Mouse (Mus musculus): ENCODE measurements around the gene Hsp90aa1. TPM values are rescaled to one million over a fixed set of nuclear protein-coding genes. Genes with fewer than 3 reads are reported as not detected.
"Not testable (repeated sequence)": the region's sequence is repeated elsewhere in the genome, so short reads cannot be mapped to it uniquely, and the experiment has no call there.

Hsp90aa1 gene
- polyA plus RNA-seq (2012; rRNA removed) = 101 and 113 TPM in 2 replicates

DNA sequence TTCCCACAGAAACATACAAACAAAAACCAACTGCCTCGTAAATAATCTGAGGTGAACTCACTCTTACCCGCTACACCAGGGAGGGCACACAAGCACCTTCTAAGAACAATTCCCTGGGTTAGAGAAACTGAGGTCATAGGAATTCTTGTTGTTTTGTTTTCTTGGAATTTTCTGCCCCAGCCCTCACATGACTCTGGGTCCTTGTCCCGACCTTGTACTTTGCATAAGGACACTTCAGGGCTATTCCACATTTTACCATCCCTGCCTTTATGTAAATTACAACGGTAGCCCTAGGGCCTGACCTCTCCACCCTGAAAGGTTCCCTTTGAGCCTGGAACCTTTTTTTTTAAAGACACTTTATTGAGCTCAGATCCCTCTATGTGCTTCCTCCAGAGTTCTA, at the start of gene Hsp90aa1:
Hsp90aa1 (minus strand) TSS at position 173 of the 400 bp plus-strand sequence.
- DNase-seq (ENCODE audit: low read depth) = no peak

DNA sequence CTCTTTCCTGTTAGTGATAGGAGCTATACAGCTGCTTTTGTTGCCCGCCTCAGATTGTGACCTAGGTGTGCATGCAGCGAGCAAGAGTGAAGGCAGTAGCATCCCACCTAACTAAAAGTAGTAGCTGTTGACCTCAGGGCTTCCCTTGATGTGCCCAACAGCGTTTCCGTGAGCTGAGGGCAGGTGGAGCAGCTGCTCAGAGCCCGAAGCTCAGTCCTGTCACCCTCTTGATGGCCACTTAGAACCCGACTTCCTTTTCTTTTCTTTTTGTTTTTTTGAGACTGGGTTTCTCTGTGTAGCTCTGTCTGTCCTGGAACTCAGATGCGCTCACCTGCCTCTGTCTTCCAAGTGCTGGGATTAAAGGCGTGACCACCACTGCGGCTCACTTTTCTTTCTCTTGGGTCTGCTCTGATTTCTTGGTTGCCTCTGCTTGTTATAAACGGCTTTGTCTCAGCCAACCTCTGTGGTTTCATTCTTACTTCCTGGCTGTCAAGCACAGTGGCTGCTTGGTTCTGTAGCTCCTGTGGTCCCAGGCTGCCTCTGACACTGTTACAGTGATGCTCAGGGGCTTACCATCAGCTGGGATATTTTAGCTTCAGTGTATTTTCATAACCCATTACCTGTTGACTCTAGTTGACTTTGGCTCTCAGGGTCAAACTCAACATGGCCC, 48.4 kb upstream of the Hsp90aa1 start:
- DNase-seq (ENCODE audit: low read depth) = no peak

DNA sequence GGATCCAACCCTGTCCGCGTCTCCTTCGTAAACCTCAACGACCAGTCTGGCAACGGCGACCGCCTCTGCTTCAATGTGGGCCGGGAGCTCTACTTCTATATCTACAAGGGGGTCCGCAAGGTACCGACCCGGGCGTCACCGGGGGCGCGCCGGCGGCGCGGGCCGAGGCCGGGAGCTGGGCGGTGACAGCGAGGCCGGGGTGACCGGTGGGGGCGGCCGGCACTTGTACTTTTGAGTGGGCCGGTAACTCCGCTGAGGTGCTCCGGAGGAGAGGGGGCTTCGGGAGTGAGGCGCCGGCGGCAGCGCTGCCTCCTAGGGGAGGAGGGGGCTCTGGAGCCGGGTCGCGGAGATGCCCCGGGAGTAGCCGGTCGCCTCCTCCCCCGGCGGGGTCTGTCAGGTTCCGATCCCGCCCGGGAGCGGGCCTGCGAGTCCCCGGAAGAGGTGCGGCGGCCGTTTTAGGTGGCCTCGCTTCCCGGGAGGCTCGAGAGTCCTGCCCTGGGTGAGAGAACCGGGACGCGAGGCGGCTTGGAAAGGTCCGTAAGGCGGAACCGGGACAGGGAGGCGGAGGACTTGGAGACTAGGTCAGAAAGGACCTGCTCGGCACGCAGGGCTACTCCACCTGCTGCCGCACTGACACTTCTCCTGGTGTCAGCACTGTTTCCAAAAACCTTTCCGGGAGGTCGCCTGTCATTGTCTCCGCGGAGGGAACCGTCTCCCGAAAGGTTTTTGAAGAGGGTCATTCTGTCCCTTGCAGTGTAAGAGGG, 35.8 kb upstream of the Hsp90aa1 start:
- DNase-seq (ENCODE audit: low read depth) = no peak

DNA sequence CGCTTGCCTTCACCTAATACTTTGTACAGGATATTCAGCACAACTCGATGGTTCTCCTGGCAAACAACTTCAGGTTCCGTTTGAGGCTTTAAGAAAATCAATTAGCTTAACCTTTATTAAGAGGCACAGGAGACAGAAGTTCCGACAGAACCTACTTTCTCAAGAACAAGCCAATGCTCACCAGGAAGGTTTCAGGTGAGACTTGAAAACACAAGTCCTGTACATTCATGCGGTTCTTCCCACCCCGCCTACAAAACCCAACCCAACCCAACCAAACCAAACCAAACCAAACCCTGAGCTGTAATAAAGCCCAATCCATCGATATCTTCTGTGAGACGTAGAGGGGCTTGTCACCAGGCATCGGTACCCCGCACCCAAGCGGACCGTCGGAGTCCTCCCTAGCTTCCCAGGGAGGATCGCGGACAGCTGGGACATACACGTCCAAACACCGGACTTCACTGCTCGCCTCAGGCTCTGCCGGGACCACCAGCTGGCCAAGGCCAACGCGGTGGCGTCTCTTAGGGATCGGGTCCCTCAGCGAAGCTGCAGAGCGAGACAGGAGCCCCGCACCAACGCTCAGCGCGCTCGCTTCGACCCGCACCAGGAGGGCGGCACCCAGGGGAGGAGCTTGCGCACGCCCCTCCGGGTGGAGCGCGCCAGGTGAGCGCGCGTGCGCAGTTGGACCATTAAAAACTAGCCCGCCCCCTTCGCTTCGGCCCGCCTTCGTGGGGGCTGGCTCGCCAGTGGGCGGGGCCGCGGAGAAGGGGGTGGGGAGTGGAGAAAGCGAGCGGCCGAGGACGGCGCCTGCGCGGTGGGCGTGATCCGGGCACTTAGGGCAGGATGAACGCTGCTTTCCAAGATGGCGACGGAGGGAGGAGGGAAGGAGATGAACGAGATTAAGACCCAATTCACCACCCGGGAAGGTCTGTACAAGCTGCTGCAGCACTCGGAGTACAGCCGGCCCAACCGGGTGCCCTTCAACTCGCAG, 34.9 kb upstream of the Hsp90aa1 start, which contains the start of gene Wdr20:
Wdr20 (plus strand) TSS at position 775 of the 988 bp plus-strand sequence.
- DNase-seq (ENCODE audit: low read depth) = no peak

DNA sequence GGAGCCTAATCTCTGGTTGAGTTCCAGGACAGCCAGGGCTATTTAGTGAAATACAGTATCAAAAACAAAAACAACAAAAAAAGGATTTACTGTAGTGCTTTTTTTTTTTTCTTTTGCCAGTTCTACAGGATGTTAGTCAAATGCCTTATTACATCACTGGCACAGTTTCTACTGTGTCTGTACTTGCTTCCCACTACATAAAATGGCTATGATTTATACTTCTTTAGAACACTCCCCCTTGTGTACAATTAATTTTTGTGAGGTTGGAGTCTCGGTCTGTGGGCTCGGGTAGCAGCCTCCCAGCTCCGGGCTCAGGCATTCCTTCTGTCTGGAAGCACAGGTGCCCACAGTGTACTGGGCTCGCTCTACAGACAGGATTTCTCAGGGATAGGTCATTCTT, 34.1 kb upstream of the Hsp90aa1 start:
- no peak for DNase-seq (ENCODE audit: low read depth)

DNA sequence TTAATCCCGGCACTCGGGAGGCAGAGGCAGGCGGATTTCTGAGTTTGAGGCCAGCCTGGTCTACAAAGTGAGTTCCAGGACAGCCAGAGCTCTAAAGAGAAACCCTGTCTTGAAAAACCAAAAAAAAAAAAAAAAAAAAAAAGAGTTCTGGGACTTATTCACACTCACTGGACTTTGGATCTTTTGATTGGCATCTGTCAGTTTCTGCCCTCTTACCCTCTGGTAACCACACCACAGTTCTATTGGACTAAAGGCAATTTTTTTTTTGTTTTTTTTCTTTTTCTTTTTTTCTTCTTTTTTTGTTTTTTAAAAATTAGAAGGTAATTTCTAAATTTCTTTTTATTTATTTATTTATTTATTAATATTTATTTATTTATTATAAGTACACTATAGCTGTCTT, 30.7 kb upstream of the Hsp90aa1 start:
- DNase-seq (ENCODE audit: low read depth) = not testable (repeated sequence)

DNA sequence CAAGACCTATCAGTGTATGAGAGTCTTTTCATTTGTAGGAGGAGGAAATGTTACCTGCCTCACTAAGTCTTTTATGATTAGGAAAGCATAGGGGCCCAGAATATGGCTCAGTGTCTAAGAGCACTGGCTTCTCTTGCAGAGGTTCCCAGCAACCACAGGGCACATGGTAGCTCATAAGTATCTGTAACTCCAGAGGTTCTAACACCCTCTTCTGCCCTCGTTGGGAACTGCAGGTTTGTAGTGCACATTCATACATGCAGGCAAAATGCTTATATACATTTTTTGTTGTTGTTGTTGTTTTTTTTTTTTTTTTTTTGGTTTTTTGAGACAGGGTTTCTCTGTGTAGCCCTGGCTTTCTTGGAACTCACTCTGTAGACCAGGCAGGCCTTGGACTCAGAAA, 23.9 kb upstream of the Hsp90aa1 start:
- no peak for DNase-seq (ENCODE audit: low read depth)

DNA sequence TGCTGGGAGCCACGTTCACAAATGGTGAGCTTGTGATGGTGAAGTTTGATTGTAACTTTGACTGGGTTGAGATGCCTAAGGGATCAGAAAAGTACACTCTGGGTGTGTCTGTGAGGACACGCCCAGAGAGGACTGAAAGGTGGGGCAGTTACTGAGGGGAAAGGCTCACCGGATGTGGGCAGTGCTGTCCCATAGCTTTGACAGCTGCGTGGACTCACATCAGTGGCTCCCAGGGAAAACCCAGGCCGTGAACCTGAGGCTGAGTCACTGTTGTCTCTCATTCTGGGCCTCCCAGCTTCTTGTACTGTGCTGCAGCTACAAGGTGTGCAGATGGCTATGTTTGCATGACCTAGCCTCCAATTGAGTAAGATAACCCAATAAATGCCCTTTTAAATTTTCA, 23.0 kb upstream of the Hsp90aa1 start:
- no peak for DNase-seq (ENCODE audit: low read depth)

DNA sequence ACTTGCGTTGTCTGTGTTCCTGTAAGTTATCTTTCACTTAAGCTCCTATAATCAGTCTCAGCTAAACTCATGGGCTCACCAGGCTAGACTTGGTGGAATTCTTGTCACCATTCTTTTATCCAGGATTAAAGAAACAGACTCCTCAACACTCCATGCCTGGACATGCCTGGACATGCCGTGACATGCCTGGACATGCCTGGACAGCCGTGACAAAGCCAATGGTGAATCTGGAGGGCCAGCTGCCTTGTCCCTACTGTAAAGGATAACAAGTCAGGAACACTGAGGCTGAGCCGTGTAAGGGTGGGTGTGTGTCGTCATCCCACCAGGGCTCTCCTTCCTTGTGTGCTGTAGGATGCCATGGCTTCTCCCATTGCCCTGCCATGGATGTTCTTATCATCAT, 22.5 kb upstream of the Hsp90aa1 start:
- DNase-seq (ENCODE audit: low read depth) = no peak

DNA sequence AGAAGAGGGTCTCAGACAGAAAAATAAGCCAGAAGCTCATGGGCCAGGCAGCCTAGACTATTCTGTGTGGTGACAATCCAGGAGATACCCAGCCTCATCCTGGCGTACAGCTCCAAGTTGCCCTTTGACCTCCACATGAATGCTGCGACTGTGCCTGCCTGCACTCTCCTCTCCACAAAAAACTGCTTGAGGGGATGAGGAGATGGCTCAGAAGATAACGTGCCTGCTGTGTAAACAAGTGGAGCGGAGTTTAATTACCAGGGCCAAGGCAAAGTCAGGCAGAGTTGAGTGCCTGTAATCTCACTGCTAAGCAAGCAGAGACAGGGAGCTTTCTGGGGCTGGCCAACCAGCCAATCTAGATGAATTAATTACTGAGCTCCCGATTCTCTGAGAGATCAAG, 13.5 kb upstream of the Hsp90aa1 start:
- no peak for DNase-seq (ENCODE audit: low read depth)

DNA sequence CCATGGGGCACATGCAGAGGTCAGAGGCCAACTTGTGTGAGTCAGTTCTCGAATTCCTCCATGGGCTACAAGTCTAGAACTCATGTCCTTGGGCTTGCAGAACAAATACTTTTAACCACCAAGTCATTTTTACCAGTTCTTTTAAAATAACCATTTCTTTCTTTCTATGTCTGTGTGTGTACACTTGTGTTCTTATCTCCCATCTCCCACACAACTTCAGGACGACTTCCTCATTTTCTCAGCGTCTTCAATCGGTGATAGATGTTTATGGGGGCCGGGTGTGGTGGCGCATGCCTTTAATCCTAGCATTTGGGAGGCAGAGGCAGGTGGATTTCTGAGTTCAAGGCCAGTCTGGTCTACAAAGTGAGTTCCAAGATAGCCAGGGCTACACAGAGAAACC, 11.7 kb upstream of the Hsp90aa1 start:
- DNase-seq (ENCODE audit: low read depth) = no peak

DNA sequence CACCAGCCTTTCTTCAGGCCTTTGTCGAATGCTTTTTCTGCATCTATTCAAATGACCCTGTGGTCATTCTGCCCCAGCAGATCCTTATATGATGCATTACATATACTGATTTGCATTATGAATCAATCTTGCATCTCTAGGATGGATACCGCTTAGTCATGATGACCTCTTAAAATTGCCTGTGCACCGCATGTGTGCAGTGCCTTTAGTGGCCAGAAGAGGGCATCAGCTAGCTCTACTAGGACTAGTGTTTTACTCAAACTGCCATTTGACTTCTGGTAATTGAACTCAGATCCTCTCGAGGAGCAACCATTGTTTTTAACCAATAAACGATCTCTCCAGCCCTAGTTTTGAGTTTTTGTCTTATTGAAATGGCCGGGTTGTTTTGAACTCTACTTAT, 11.3 kb upstream of the Hsp90aa1 start:
- no peak for DNase-seq (ENCODE audit: low read depth)

DNA sequence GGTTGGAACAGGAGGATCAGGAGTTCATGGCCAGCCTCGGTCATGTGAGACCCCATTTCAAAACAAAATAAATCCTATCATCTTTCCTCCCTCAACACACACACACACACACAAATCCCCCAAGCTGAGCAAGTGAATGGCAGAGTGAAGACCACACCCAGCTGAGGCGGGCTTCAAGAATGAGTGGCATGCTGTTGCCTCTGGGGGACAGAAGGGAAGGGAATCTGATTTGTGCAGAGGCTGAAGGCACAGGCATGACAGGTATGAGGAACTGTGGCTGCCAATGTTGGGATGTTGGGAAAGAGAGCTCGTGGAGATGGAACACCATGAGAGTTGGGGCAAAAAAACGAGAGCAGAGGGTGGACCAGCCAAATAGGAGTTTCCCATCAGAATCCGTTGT, 8.7 kb upstream of the Hsp90aa1 start:
- no peak for DNase-seq (ENCODE audit: low read depth)

DNA sequence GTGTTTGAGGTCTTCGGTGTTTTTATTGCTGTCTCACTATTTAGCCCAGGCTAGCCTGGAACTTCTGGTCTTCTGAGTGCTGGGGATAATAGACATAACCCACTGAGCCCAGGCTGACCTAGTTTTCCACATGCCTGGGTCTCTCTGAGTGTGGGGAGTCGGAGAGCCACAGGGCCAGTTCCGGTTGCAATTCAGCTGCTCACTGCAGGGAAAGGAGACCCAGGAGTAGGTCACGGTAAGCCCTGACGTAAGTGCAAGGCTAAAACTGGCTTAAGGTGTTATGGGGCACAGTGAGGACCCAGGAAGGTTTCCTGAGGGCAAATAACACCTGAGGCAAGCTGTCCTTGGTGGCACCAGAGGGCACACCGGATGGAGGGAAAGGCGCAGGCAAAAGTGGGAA, 4.9 kb upstream of the Hsp90aa1 start:
- DNase-seq (ENCODE audit: low read depth) = no peak

DNA sequence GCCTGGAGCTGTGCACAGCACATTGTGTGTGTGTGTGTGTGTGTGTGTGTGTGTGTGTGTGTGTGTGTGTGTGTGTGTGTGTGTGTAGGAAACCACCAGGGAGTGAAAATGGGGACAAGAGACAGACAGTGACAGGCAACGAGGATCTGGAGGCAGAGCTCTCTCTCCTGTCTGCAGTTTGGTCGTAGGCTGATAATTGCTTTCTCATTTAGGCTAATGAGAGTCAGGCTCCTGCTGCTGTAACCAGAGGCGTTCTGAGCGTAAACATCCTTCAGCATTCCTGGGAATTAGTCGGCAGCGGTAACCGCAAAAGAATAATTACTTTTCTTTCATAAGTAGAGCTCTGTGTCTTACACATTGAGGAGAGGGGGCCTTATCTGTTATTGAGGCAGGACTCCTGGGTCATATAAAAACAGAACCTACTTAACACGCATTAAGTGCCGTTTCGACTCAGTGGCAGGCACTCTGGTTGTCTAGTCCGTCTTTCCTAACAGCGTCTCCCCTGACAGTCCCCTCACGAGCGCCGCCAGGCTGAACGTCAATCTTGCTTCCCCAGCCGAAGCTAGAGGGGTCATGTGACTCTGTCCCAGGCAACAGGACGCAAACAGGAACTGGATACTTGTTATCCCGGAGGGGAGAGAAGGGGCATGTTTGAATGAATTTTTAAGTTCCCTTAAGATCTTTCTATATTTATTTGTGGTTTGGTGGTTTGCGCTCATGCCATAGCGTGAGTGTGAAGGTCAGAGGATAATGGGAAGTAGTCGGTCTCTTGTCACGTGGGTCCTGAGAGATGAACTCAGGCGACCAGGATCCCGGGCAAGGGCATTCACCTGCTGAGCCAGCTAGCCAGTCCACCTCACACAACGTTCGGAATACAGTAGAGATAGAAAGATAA, 4.1 kb upstream of the Hsp90aa1 start:
- DNase-seq (ENCODE audit: low read depth) = no peak

DNA sequence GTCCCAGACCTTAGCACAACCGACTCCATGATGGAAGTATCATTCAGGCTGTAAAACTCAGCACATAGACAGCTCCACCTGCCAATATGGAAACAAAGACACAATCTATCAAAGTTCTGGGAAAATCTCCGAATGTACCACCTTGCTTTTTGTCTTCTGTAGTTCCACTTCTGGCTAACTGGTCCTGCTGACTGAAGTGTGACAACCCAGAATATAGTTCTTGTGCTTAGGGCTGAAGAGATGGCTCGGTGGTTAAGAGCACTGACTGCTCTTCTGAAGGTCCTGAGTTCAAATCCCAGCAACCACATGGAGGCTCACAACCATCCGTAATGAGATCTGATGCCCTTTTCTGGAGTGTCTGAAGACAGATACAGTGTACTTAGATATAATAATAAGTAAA, 2.9 kb upstream of the Hsp90aa1 start:
- not testable (repeated sequence) for DNase-seq (ENCODE audit: low read depth)

DNA sequence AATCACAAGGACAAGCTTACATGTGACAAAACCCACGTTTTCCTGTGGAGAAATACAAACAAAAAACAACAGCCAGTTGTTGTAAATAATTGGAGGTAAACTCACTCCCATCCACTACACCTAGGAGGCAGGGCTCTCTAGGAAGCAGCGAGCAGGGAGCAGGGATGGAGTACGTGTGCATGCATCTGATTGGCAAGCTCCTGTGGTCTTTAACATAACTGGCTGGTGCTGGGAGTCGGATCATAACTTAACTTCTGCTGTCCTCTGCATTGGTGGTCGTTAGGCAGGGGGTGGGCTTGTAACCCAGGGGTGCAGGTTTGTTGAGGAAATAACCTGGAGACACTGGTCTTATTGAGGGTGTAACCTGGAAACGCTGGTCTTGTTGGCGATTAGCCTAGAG, 1.2 kb upstream of the Hsp90aa1 start:
- no peak for DNase-seq (ENCODE audit: low read depth)

DNA sequence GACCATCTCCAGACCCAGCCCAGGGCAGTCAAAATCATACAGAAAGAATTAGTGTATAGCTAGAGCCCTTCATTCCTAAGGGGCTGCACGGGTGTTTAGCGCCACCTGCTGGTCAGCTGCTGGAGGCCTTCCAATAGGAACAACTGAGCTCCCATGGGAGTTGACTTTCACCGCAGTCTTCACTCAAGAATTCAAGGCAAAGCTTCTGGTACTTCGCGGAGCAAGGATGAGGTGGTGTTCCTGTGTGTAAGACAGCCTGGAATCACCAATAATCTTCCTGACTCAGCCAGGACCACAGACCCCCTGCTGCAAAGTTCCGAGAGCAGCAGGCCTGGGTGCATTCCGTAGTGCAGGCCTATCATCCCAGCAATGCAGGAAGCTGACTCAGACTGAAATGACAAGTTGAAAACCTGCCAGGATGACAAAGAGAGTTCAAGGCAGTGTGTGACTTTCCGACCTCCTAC, 512 bp upstream of the Hsp90aa1 start:
- no peak for DNase-seq (ENCODE audit: low read depth)

DNA sequence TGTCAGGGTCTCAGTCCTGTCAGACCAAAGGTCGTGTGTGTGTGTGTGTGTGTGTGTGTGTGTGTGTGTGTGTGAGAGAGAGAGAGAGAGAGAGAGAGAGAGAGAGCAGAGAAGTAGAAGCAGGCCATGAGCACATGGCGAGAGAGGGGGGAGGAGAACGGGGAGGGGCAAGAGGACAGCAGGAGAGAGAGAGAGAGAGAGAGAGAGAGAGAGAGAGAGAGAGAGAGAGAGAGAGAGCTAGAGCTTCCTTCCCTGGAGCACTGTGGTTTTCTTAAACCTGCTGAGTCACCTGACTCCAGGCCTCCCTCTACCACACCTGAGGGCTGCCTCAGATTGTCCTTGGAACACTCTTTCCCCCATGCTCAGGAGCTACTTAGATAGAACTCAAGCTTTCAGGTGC, 1.2 kb downstream of the Hsp90aa1 start:
- not testable (repeated sequence) for DNase-seq (ENCODE audit: low read depth)

DNA sequence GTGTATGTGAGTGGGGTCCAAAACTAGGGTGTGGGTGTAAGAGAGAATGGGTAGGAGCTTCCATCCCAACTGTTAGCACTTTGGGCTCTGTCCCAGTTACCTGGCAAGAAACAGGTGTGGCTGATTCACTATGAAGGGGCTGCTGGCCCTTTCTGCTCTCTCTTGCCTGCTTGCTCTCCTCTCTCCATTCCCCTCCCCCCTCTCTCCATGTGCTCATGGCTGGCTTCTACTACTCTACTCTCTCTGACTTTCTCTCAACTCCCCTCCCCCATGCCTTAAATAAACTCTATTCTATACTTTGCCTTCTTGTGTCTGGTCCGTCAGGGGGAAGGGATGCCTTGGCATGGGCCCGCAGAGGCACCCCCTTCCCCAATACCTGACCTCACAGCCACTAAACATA, 1.8 kb downstream of the Hsp90aa1 start:
- DNase-seq (ENCODE audit: low read depth) = no peak

DNA sequence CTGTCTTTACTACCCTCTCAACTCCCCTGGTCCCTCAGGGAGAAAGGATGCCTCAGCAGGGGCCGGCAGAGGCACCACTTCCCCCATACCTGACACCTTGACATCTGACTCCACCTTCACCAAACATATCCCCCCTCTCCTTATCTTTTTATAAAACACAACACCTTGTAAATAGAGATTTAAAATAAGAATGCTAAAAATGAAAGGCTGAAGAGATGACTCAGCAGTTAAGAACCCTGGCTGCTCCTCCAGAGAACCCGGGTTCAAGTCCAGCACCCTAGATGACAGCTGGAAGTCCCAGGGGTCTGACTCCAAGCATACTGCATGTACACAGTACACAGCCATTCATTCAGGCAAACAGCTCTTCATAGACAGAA, 3.4 kb downstream of the Hsp90aa1 start:
- DNase-seq (ENCODE audit: low read depth) = no peak
